Mouse (Mus musculus): Measurements from ENCODE around the gene Actn4.

DNA sequence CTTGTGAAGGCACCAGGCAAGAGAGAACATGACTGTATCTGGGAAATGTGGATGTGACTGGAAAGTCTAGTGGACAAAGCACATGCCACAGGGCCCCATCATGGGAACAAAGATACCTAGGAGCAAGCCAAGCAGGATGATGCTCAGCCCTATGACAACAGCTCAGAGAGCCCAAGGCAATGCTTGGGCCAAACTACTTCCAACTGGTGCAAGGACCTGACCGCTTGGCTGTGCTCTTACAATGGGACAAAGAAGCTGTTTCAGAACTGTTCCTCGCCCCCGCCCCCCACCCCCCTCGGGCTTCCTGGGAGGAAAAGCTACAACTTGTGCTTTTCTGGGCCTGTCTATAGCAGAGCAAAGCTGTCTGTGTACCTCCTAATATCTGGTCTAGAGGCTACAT, 23.5 kb downstream of the Actn4 start:
- TF ChIP-seq POLR2A (IDR thresholded peaks at IDR 0.05; ENCODE audit: control insufficient read depth in 1 of 2, insufficient read depth in 1 of 2, low read depth in 1 of 2, low read length in 2 of 2, poor library complexity in 1 of 2) = no peak; a peak in 1 of 4 replicates
- no peak for TF ChIP-seq POLR2AphosphoS5 (IDR thresholded peaks at IDR 0.05; ENCODE audit: borderline replicate concordance, low read depth, low read length)
- no peak for TF ChIP-seq ZKSCAN1 (IDR thresholded peaks at IDR 0.05; ENCODE audit: low read depth, low read length)
- no peak for TF ChIP-seq JUND (IDR thresholded peaks at IDR 0.05; ENCODE audit: low read depth, low read length)
- TF ChIP-seq MYB (IDR thresholded peaks at IDR 0.05; ENCODE audit: low read depth, low read length) = no peak
- no peak for TF ChIP-seq ZMIZ1 (IDR thresholded peaks at IDR 0.05; ENCODE audit: low read depth, low read length)
- TF ChIP-seq POLR2AphosphoS2 (IDR thresholded peaks at IDR 0.05; ENCODE audit: low read length) = no peak
- TF ChIP-seq EP300 (IDR thresholded peaks at IDR 0.05; ENCODE audit: low read depth in 1 of 2, low read length in 2 of 2) = no peak
- TF ChIP-seq CTCF (IDR thresholded peaks at IDR 0.05 in 2 of 3, conservative IDR thresholded peaks at IDR 0.05 in 1 of 3; ENCODE audit: control insufficient read depth in 1 of 3, insufficient read depth in 1 of 3, low read depth in 2 of 3, low read length in 3 of 3, poor library complexity in 1 of 3, severe bottlenecking in 1 of 3) = no peak
- TF ChIP-seq MAFK (IDR thresholded peaks at IDR 0.05; ENCODE audit: borderline replicate concordance, low read depth, low read length) = no peak
- no peak for TF ChIP-seq CHD1 (IDR thresholded peaks at IDR 0.05; ENCODE audit: low read depth, low read length)
- TF ChIP-seq GATA1 (IDR thresholded peaks at IDR 0.05; ENCODE audit: low read depth, low read length) = no peak

Data from MEL (cell line).